Mouse (Mus musculus) liver, embryonic 11.5 days (tissue): ENCODE measurements around the gene Triap1. TPM values are rescaled to one million over a fixed set of nuclear protein-coding genes. Genes with fewer than 3 reads are reported as not detected.
"Not testable (repeated sequence)": the region's sequence is repeated elsewhere in the genome, so short reads cannot be mapped to it uniquely, and the experiment has no call there.

Experiments used
- ATAC-seq: fragments of 200-750 bp; cut with Nextera tagmentation; replicated peaks from 2 replicates; pipeline ENCODE4 v1.8.0; 2017; ENCODE audit warnings: moderate number of reproducible peaks, mild to moderate bottlenecking, moderate TSS enrichment, moderate library complexity; ENCODE audit not compliant: low FRiP score
- DNase-seq: peaks from one replicate; pipeline ENCODE4 v3.0.0-alpha.2; 2017; ENCODE audit warnings: low spot score
- H3K27ac ChIP-seq: fragments of 300-500 bp; sonication (generic); 2 replicates; pipeline ENCODE4 v1.5.1; 2014; ENCODE audit warnings: mild to moderate bottlenecking, low read depth, low read length, control low read depth
- H3K27me3 ChIP-seq: fragments of 300-500 bp; sonication (generic); replicated peaks from 2 replicates; pipeline ENCODE4 v1.6.1; 2014; ENCODE audit warnings: low read length, mixed read lengths; ENCODE audit not compliant: control insufficient read depth, insufficient read depth
- H3K36me3 ChIP-seq: fragments of 300-500 bp; sonication (generic); 2 replicates; pipeline ENCODE4 v1.6.1; 2014; ENCODE audit warnings: mild to moderate bottlenecking, low read length, moderate library complexity, mixed read lengths; ENCODE audit not compliant: control insufficient read depth, insufficient read depth
- H3K4me1 ChIP-seq: fragments of 300-500 bp; sonication (generic); replicated peaks from 2 replicates; pipeline ENCODE4 v1.6.1; 2014; ENCODE audit warnings: low read length, mixed read lengths; ENCODE audit not compliant: control insufficient read depth, insufficient read depth
- H3K4me2 ChIP-seq: fragments of 300-500 bp; sonication (generic); 2 replicates; pipeline ENCODE4 v1.6.1; 2014; ENCODE audit warnings: mild to moderate bottlenecking, control low read depth, moderate library complexity
- H3K4me3 ChIP-seq: fragments of 300-500 bp; sonication (generic); 2 replicates; pipeline ENCODE4 v1.5.1; 2014; ENCODE audit warnings: low read depth, low read length, control low read depth
- H3K9ac ChIP-seq: fragments of 300-500 bp; sonication (generic); 2 replicates; pipeline ENCODE4 v1.6.1; 2014; ENCODE audit warnings: low read depth, low read length, control low read depth
- H3K9me3 ChIP-seq: fragments of 300-500 bp; sonication (generic); 2 replicates; pipeline ENCODE4 v1.6.1; 2016; ENCODE audit warnings: low read length, inconsistent platforms, mixed read lengths; ENCODE audit not compliant: control insufficient read depth
- WGBS: fragments of 180-500 bp; shearing (Covaris S2); extraction: QIAGEN DNeasy Blood & Tissue Kit; methylation state at CpG from one replicate; pipeline ENCODE4 v1.1.7; 2014; 5-methylcytosine and 5-hydroxymethylcytosine counted together
- polyA plus RNA-seq: library from polyadenylated mRNA; unstranded; fragments of >200 nt; fragmentation: Nextera tagmentation; extraction: Ambion mirVana; gene quantifications from 2 replicates; pipeline ENCODE4 v1.2.1, GENCODE M21; 2014

The Triap1 gene
- polyA plus RNA-seq, result 59.0 and 59.6 TPM in 2 replicates

DNA sequence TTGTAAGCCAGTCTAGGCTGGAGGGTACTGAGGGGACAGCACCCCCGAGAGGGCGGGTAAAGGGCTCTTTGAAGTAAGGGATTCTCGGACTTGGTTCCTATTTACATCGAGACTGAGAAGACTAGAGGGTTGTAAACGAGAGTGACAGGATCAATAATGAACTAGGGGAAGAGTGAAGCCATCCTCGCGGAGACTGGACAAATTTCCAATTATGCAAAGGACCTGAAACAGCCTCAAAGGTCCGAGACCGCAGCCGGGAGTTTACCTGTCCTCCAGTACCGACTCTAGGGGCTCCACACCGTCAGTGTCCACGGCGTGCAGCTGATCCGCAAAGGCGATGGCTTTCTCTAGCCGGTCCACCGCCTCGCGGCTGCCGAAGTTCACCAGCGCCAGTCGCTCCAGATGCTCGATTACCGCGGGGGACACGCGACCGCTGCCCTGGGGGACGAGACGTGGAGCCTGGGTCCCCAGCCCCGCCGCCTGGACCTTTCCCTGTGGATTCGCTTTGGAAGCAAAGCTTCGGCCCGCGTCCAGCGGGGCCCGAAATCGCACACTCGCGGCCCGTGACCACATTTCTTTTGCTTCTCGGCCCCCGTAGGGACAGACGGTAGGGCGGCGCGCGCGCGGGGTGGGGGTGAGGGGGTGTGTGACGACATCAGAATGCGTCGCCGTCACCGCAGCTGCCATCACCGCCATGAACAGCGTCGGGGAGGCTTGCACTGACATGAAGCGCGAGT lies at the start of gene Triap1, which contains the start of gene Gatc:
Gene Triap1 (plus strand): TSS at position 649 of the 737 bp plus-strand sequence.
Gene Gatc (minus strand): TSS at position 602 of the 737 bp plus-strand sequence.
- under 1% methylated on average over 62 of the region's 62 CpGs for WGBS
- Histone ChIP-seq H3K4me2 (peak within 1 kb of the TSS; percentile 85), H3K4me1 (peaks cover 20% of the 10 kb centered on the region), H3K4me3 (peak within 1 kb of the TSS; percentile 93), H3K36me3 (peaks cover 25% of the 10 kb centered on the region), H3K27me3 (no peaks in the 10 kb centered on the region), H3K9me3 (no peaks in the 10 kb centered on the region), H3K9ac (peak within 1 kb of the TSS; percentile 95), H3K27ac (peak within 1 kb of the TSS; percentile 87)
- DNase-seq, result peak; percentile 96
- ATAC-seq, result peak; percentile 88

DNA sequence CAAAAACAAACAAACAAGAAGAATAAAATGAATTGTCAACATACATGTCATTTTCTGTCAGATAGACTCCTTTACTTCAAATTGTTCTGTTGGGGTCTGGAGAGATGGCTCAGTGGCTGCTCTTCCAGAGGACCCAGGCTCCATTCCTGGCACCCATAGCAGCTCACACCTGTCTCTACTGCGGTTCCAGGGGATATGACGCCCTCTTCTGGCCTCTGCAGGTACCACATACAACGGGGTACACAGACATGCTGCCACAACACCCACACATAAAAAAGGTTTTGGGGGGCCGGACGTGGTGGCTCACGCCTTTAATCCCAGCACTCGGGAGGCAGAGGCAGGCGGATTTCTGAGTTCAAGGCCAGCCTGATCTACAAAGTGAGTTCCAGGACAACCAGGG lies 46.9 kb upstream of the Triap1 start:
- no peak for ATAC-seq
- H3K36me3 ChIP-seq, result peaks cover 35% of the 10 kb centered on the region
- WGBS, result 90% methylated on average over 8 of the region's 8 CpGs

DNA sequence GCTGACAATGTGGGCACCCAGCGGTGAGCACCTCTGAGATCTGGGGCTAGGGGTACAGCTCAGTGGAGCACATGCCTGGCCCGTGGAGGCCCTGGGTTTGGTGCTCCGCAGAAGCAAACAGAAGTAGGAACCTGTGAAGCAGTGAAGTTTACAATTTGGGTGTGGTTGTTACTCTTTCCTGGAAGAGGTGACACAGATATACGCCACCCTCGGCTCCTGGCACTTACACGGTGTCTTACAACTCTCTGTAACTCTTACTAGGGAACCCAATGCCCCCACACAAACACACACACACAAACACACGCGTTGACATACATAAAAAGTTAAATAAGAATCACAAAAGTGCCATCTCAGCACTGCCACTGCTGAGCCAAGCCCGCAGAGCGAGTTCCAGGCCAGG lies 44.7 kb upstream of the Triap1 start:
- Histone ChIP-seq H3K36me3 (peaks cover 29% of the 10 kb centered on the region), H3K9me3 (no peaks in the 10 kb centered on the region), H3K4me1 (peaks cover 31% of the 10 kb centered on the region), H3K27ac (peak overlapping the region; percentile 32), H3K27me3 (no peaks in the 10 kb centered on the region), H3K4me3 (no peak overlapping the region), H3K9ac (0 out of 2 replicates have a peak overlapping the region, but pooled peaks have one; percentile 22), H3K4me2 (peak overlapping the region; percentile 31)
- DNase-seq (no peak), ATAC-seq (no peak)
- WGBS, result 72% methylated on average over 10 of the region's 10 CpGs

More for the DNA sequence above, 46.9 kb upstream of the Triap1 start:
- Histone ChIP-seq H3K27me3 (no peaks in the 10 kb centered on the region), H3K27ac (no peak overlapping the region), H3K4me3 (no peak overlapping the region), H3K9ac (no peak overlapping the region), H3K9me3 (no peaks in the 10 kb centered on the region), H3K4me1 (peaks cover 25% of the 10 kb centered on the region), H3K4me2 (no peak overlapping the region)
- DNase-seq, result no peak

DNA sequence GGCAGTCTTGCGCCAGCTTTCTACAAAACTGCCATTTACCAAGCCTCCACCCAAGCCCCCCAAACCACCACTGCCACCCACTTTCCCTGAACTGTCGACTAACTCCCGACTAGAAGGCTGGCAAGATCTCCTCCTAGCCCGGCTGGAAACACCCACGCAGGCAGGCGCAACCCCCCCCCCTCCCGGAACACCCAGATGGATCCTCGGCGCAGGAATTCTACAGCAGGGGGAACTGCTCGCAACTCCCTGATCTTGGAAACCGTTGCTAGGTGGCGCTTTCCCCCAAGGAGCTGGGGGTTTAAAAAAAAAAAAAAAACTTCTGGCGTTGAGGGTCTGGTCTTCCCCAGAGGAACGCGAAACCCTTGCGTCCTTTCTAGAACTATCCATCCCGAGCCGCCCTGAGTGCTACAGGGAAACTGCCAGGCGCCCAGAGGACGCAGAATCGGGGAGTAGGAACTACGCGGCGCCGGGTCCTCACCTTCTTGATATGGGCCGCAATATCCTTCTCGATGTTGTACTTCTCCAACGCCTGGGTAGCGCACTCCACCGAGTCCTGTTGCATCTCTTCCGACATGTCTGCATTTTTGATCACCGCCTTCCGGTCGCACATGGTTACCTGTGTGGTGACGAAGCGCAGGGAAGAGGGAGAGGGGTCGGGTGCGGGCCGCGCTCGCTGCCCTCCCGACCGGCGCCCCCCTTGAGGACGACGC lies 40.8 kb upstream of the Triap1 start:
- no peaks in the 10 kb centered on the region for H3K27me3 ChIP-seq
- H3K4me3 ChIP-seq, result peak overlapping the region; percentile 92
- peak overlapping the region; percentile 77 for H3K4me2 ChIP-seq
- WGBS, result under 1% methylated on average over 46 of the region's 46 CpGs
- no peaks in the 10 kb centered on the region for H3K9me3 ChIP-seq
- peaks cover 19% of the 10 kb centered on the region for H3K36me3 ChIP-seq
- DNase-seq (peak; percentile 65), ATAC-seq (no peak)
- H3K4me1 ChIP-seq, result peaks cover 39% of the 10 kb centered on the region
- peak overlapping the region; percentile 91 for H3K9ac ChIP-seq
- peak overlapping the region; percentile 89 for H3K27ac ChIP-seq

DNA sequence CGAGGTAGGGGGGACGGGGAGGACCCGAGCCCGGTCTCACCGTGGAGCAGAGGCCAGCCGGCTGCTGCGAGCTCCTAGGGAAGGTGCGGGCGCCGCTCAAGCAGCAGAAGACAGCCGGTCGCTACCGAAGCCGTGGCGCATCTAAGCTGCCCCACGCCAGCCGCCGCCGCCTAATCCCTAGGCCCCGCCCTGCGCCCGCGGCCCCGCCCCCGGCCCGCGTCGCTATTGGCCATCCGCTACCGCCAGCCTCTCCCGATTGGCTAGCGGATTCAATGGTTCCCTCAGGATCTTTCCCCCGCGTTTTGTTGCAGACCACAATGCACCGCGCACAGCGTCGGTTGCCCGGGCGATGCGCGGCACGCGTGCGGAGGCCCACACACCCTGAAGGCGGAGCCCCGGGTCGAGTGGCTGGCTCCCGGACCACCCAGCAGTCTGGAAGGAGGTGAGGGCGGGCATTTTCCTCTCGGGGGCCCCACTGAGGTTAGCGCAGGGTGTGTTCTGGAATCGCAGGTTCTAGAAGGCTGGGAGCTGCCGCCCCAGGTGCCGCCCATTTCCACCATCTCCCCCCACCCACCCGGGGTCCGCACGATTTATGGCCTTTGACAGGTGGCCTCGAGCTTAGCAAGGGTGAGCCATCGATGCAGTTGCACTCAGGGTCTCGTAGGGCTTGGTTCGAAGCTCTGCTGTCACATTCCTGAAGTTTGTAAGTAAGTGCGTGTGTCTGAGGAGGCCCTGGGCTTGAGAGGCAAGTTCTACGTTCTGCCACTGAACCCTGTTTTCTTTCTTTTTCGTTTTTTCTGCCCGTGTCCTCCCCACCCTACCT lies 40.0 kb upstream of the Triap1 start, which contains the start of gene Dynll1:
Gene Dynll1 (minus strand): TSS at position 208 of the 823 bp plus-strand sequence.
- Histone ChIP-seq H3K9ac (peak within 1 kb of the TSS; percentile 91), H3K4me2 (peak within 1 kb of the TSS; percentile 94), H3K9me3 (no peaks in the 10 kb centered on the region), H3K4me3 (peak within 1 kb of the TSS; percentile 92), H3K27me3 (no peaks in the 10 kb centered on the region), H3K4me1 (peaks cover 38% of the 10 kb centered on the region), H3K27ac (peak within 1 kb of the TSS; percentile 89), H3K36me3 (peaks cover 18% of the 10 kb centered on the region)
- WGBS, result under 1% methylated on average over 66 of the region's 66 CpGs
- DNase-seq, result peak; percentile 100
- ATAC-seq, result peak; percentile 96

DNA sequence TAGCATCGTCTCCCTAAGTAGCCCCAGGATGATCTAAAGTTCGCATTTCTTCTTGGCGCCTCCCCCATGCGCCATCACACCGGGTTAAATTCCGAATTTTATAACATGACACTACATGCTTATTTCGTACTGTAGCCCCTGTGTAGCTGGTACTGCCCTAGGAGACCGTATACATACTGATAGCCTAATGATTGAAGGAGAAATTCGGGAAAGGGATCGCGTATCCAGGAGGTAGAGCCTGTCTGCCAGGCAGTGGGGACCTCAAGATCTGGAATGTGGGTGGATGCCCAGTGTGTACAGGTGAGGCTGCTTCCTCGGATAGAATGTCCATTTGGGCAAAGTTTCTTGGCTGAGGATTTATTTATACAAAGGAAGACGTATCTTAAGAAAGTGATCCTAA lies 39.4 kb upstream of the Triap1 start:
- ATAC-seq (no peak), DNase-seq (no peak)
- peaks cover 13% of the 10 kb centered on the region for H3K36me3 ChIP-seq
- peak overlapping the region; percentile 81 for H3K27ac ChIP-seq
- H3K27me3 ChIP-seq, result no peaks in the 10 kb centered on the region
- H3K9ac ChIP-seq, result peak overlapping the region; percentile 78
- peak overlapping the region; percentile 94 for H3K4me2 ChIP-seq
- WGBS, result 33% methylated on average over 13 of the region's 13 CpGs
- H3K4me3 ChIP-seq, result peak overlapping the region; percentile 92
- H3K4me1 ChIP-seq, result peaks cover 32% of the 10 kb centered on the region
- H3K9me3 ChIP-seq, result no peaks in the 10 kb centered on the region

DNA sequence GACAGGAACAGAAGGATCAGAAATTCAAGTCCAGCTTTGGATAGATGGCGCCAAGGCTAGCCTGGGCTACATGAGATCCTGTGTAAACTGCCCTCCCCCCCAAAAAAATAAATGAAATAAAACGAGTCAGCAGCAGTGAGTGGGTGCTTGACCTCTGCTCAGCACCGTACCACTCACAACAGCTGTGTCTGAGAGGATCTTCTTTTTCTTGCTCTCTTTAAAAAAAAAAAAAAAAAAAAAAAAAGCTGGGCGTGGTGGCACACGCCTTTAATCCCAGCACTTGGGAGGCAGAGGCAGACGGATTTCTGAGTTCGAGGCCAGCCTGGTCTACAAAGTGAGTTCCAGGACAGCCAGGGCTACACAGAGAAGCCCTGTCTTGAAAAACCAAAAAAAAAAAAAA lies 38.8 kb upstream of the Triap1 start:
- H3K27me3 ChIP-seq, H3K4me3 ChIP-seq, ATAC-seq, H3K9me3 ChIP-seq, H3K36me3 ChIP-seq, H3K9ac ChIP-seq, DNase-seq, H3K27ac ChIP-seq: not testable (repeated sequence)
- peaks cover 27% of the 10 kb centered on the region for H3K4me1 ChIP-seq
- 75% methylated on average over 5 of the region's 7 CpGs for WGBS
- peak overlapping the region; percentile 94; the same call in 1 of the 2 replicates for H3K4me2 ChIP-seq

DNA sequence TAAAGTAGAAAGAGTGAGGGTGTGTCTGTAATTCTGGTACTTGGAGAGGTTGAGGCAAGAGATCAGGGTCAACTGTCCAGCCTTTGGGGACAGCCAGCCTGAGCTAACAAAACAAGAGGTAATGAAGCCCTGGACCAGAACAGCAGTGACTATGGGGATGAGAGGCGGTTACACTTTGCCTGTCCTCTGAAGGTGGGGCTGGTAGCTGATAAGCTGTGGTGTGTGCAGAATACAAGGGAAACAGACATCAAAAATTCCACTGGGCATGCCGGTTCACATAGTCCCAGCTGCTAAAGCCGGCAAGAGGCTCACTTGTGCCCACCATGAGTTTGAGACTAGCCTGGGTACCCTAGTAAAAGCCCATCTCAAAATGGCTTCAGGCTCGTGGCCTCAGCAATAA lies 28.7 kb upstream of the Triap1 start:
- ATAC-seq, result peak; percentile 77
- WGBS, result 53% methylated on average over 4 of the region's 4 CpGs
- Histone ChIP-seq H3K4me3 (no peak overlapping the region), H3K27me3 (no peaks in the 10 kb centered on the region), H3K9ac (0 out of 2 replicates have a peak overlapping the region, but pooled peaks have one; percentile 17), H3K36me3 (no peaks in the 10 kb centered on the region), H3K4me2 (peak overlapping the region; percentile 46), H3K4me1 (peaks cover 30% of the 10 kb centered on the region), H3K27ac (peak overlapping the region; percentile 53), H3K9me3 (no peaks in the 10 kb centered on the region)
- DNase-seq, result no peak
